Mouse (Mus musculus) telencephalon, adult 2 months (tissue): ENCODE results near the gene Plcxd2.

Experiments
- DNase-seq: peaks from one replicate; pipeline ENCODE4 v3.0.0-alpha.2; 2011; ENCODE audit warnings: low read depth, low spot score

Plcxd2 gene

GRCm38 (mm10) chr16:46010153-46010905 lies at the start of gene Plcxd2:
Gene Plcxd2 (minus strand): TSS chr16:46010218.
- DNase-seq = peak; percentile 94

GRCm38 (mm10) chr16:46046906-46047305 lies 36.9 kb upstream of the Plcxd2 start:
- DNase-seq = no peak

GRCm38 (mm10) chr16:46036261-46036660 lies 26.2 kb upstream of the Plcxd2 start:
- peak; percentile 11 for DNase-seq

GRCm38 (mm10) chr16:46033896-46034295 lies 23.9 kb upstream of the Plcxd2 start:
- DNase-seq = no peak

- no peak for DNase-seq
Measured at GRCm38 (mm10) chr16:46022958-46023491, 13.0 kb upstream of the Plcxd2 start.

GRCm38 (mm10) chr16:46022189-46022928 lies 12.3 kb upstream of the Plcxd2 start:
- no peak for DNase-seq

- no peak for DNase-seq
Measured at GRCm38 (mm10) chr16:46021302-46021701, 11.3 kb upstream of the Plcxd2 start.

- DNase-seq = no peak
Measured at GRCm38 (mm10) chr16:46020396-46020795, 10.4 kb upstream of the Plcxd2 start.

- no peak for DNase-seq
Measured at GRCm38 (mm10) chr16:46019799-46020198, 9.8 kb upstream of the Plcxd2 start.

GRCm38 (mm10) chr16:46019359-46019758 lies 9.3 kb upstream of the Plcxd2 start:
- DNase-seq = no peak

GRCm38 (mm10) chr16:46011696-46012095 lies 1.7 kb upstream of the Plcxd2 start:
- DNase-seq = no peak

GRCm38 (mm10) chr16:46010906-46011220 lies 845 bp upstream of the Plcxd2 start:
- DNase-seq = no peak

- no peak for DNase-seq
Measured at GRCm38 (mm10) chr16:46009717-46010116, 301 bp downstream of the Plcxd2 start.

GRCm38 (mm10) chr16:46008766-46009165 lies 1.3 kb downstream of the Plcxd2 start:
- DNase-seq = no peak

- no peak for DNase-seq
Measured at GRCm38 (mm10) chr16:46008036-46008605, 1.9 kb downstream of the Plcxd2 start.

- no peak for DNase-seq
Measured at GRCm38 (mm10) chr16:46006261-46006660, 3.8 kb downstream of the Plcxd2 start.

GRCm38 (mm10) chr16:46001550-46002166 lies 8.4 kb downstream of the Plcxd2 start:
- DNase-seq = peak; percentile 68

GRCm38 (mm10) chr16:46000976-46001375 lies 9.0 kb downstream of the Plcxd2 start:
- no peak for DNase-seq

- no peak for DNase-seq
Measured at GRCm38 (mm10) chr16:45999374-46000191, 10.4 kb downstream of the Plcxd2 start.

- DNase-seq = no peak
Measured at GRCm38 (mm10) chr16:45998231-45998630, 11.8 kb downstream of the Plcxd2 start.
